Mouse (Mus musculus) MEL (cell line): ENCODE measurements around the gene Gm26965. TPM values are rescaled to one million over a fixed set of nuclear protein-coding genes. Genes with fewer than 3 reads are reported as not detected.

Experiments used
- DNase-seq: peaks from one replicate; pipeline ENCODE4 v3.0.0; 2011; ENCODE audit warnings: low read depth, low spot score
- H3K27ac ChIP-seq: 2 replicates; pipeline ENCODE4 v1.5.1; 2012; ENCODE audit warnings: low read depth, mild to moderate bottlenecking, control low read depth, low read length, moderate library complexity; ENCODE audit not compliant: control insufficient read depth
- H3K27me3 ChIP-seq, 2 experiments: fragments of 150-350 bp in 1 of 2; sonication (generic) in 1 of 2; 2 replicates each; pipeline ENCODE4 v1.6.1; 2012; ENCODE audit warnings: low read length in 2 of 2, mild to moderate bottlenecking in 2 of 2, improper control_type of control experiment in 1 of 2, moderate library complexity in 1 of 2; ENCODE audit not compliant: insufficient read depth in 2 of 2, control insufficient read depth in 1 of 2
- H3K36me3 ChIP-seq, 2 experiments: 2 replicates each; pipeline ENCODE4 v1.6.1; 2012 to 2014; ENCODE audit warnings: low read length in 2 of 2, improper control_type of control experiment in 1 of 2, inconsistent platforms in 1 of 2, mild to moderate bottlenecking in 1 of 2; ENCODE audit not compliant: insufficient read depth in 2 of 2, control insufficient read depth in 1 of 2
- H3K4me1 ChIP-seq, 2 experiments: fragments of 150-350 bp in 1 of 2; sonication (generic) in 1 of 2; 2 replicates each; pipeline ENCODE4 v1.6.1; 2012; ENCODE audit warnings: low read length in 2 of 2, improper control_type of control experiment in 1 of 2, mild to moderate bottlenecking in 1 of 2; ENCODE audit not compliant: insufficient read depth in 2 of 2, control insufficient read depth in 1 of 2
- H3K4me3 ChIP-seq, 2 experiments: fragments of 150-350 bp in 1 of 2; sonication (generic) in 1 of 2; 2 replicates each; pipeline ENCODE4 v1.5.1; 2012; ENCODE audit warnings: low read depth in 2 of 2, low read length in 2 of 2, mild to moderate bottlenecking in 2 of 2, moderate library complexity in 2 of 2, control low read depth in 1 of 2, improper control_type of control experiment in 1 of 2; ENCODE audit not compliant: control insufficient read depth in 1 of 2, insufficient read depth in 1 of 2
- H3K79me2 ChIP-seq: 2 replicates; pipeline ENCODE4 v1.6.1; 2012; ENCODE audit warnings: mild to moderate bottlenecking, low read length, moderate library complexity; ENCODE audit not compliant: control insufficient read depth, poor library complexity, insufficient read depth
- H3K9ac ChIP-seq: 2 replicates; pipeline ENCODE4 v1.6.1; 2012; ENCODE audit warnings: low read depth, mild to moderate bottlenecking, control low read depth, low read length, moderate library complexity; ENCODE audit not compliant: control insufficient read depth, poor library complexity, severe bottlenecking
- H3K9me3 ChIP-seq: fragments of 150-350 bp; sonication (generic); replicated peaks from 2 replicates; pipeline ENCODE4 v1.6.1; 2012; ENCODE audit warnings: mild to moderate bottlenecking, low read length, improper control_type of control experiment, moderate library complexity; ENCODE audit not compliant: insufficient read depth
- BHLHE40 ChIP-seq: IDR thresholded peaks from 2 replicates; pipeline ENCODE4 v1.6.1; 2012; ENCODE audit warnings: low read depth, mild to moderate bottlenecking, inconsistent platforms, low read length, improper control_type of control experiment, borderline replicate concordance
- CHD1 ChIP-seq: IDR thresholded peaks from 2 replicates; pipeline ENCODE4 v1.6.1; 2012; ENCODE audit warnings: low read depth, mild to moderate bottlenecking, inconsistent platforms, low read length, improper control_type of control experiment
- CHD2 ChIP-seq: IDR thresholded peaks from 2 replicates; pipeline ENCODE4 v1.6.1; 2011; ENCODE audit warnings: low read length, improper control_type of control experiment
- CTCF ChIP-seq, 3 experiments: IDR thresholded peaks in 2 of 3; conservative IDR thresholded peaks in 1 of 3; 2 replicates each; pipeline ENCODE4 v1.5.1; 2011 to 2012; ENCODE audit warnings: low read length in 3 of 3, low read depth in 2 of 3, mild to moderate bottlenecking in 2 of 3, improper control_type of control experiment in 1 of 3, inconsistent platforms in 1 of 3, mixed read lengths in 1 of 3, moderate library complexity in 1 of 3; ENCODE audit not compliant: control insufficient read depth in 1 of 3, insufficient read depth in 1 of 3, poor library complexity in 1 of 3, severe bottlenecking in 1 of 3
- E2F4 ChIP-seq: IDR thresholded peaks from 2 replicates; pipeline ENCODE4 v1.6.1; 2011; ENCODE audit warnings: low read depth, low read length, improper control_type of control experiment, borderline replicate concordance
- ELF1 ChIP-seq: IDR thresholded peaks from 2 replicates; pipeline ENCODE4 v1.6.1; 2014; ENCODE audit warnings: low read depth, mild to moderate bottlenecking, inconsistent platforms, low read length, improper control_type of control experiment, moderate library complexity
- EP300 ChIP-seq, 2 experiments: IDR thresholded peaks; 2 replicates each; pipeline ENCODE4 v1.6.1; 2011; ENCODE audit warnings: improper control_type of control experiment in 2 of 2, low read length in 2 of 2, low read depth in 1 of 2, mild to moderate bottlenecking in 1 of 2
- ETS1 ChIP-seq: IDR thresholded peaks from 2 replicates; pipeline ENCODE4 v1.6.1; 2012; ENCODE audit warnings: low read depth, mild to moderate bottlenecking, inconsistent platforms, low read length, improper control_type of control experiment, moderate library complexity
- GABPA ChIP-seq: IDR thresholded peaks from 2 replicates; pipeline ENCODE4 v1.6.1; 2012; ENCODE audit warnings: low read depth, mild to moderate bottlenecking, inconsistent platforms, low read length, improper control_type of control experiment, moderate library complexity
- GATA1 ChIP-seq: IDR thresholded peaks from 2 replicates; pipeline ENCODE4 v1.6.1; 2011; ENCODE audit warnings: low read depth, low read length, improper control_type of control experiment
- HCFC1 ChIP-seq: IDR thresholded peaks from 2 replicates; pipeline ENCODE4 v1.6.1; 2012; ENCODE audit warnings: low read depth, mild to moderate bottlenecking, inconsistent platforms, low read length, improper control_type of control experiment, moderate library complexity
- KAT2A ChIP-seq: conservative IDR thresholded peaks from 2 replicates; pipeline ENCODE4 v1.6.1; 2012; ENCODE audit warnings: low read depth, low read length, improper control_type of control experiment, inconsistent platforms
- MAFK ChIP-seq: IDR thresholded peaks from 2 replicates; pipeline ENCODE4 v1.6.1; 2011; ENCODE audit warnings: low read depth, mild to moderate bottlenecking, low read length, improper control_type of control experiment, borderline replicate concordance
- MAX ChIP-seq: IDR thresholded peaks from 2 replicates; pipeline ENCODE4 v1.6.1; 2011; ENCODE audit warnings: low read length, improper control_type of control experiment
- MAZ ChIP-seq: IDR thresholded peaks from 2 replicates; pipeline ENCODE4 v1.6.1; 2012; ENCODE audit warnings: low read depth, mild to moderate bottlenecking, inconsistent platforms, low read length, improper control_type of control experiment
- MEF2A ChIP-seq: IDR thresholded peaks from 2 replicates; pipeline ENCODE4 v1.6.1; 2014; ENCODE audit warnings: low read depth, mild to moderate bottlenecking, inconsistent platforms, low read length, improper control_type of control experiment; ENCODE audit not compliant: poor library complexity, insufficient replicate concordance, severe bottlenecking; ENCODE audit errors: extremely low read depth
- MXI1 ChIP-seq: IDR thresholded peaks from 2 replicates; pipeline ENCODE4 v1.6.1; 2011; ENCODE audit warnings: mild to moderate bottlenecking, low read depth, low read length, improper control_type of control experiment
- MYB ChIP-seq: IDR thresholded peaks from 2 replicates; pipeline ENCODE4 v1.6.1; 2011; ENCODE audit warnings: mild to moderate bottlenecking, low read depth, low read length, improper control_type of control experiment
- MYC ChIP-seq: IDR thresholded peaks from 2 replicates; pipeline ENCODE4 v1.6.1; 2011; ENCODE audit warnings: low read depth, mild to moderate bottlenecking, low read length, improper control_type of control experiment, moderate library complexity
- NELFE ChIP-seq: IDR thresholded peaks from 2 replicates; pipeline ENCODE4 v1.6.1; 2011; ENCODE audit warnings: low read depth, low read length, improper control_type of control experiment
- NRF1 ChIP-seq: IDR thresholded peaks from 2 replicates; pipeline ENCODE4 v1.6.1; 2014; ENCODE audit warnings: low read depth, mild to moderate bottlenecking, inconsistent platforms, low read length, improper control_type of control experiment, moderate library complexity; ENCODE audit not compliant: poor library complexity, insufficient read depth, severe bottlenecking
- POLR2A ChIP-seq, 2 experiments: IDR thresholded peaks; 2 replicates each; pipeline ENCODE4 v1.6.1; 2011 to 2012; ENCODE audit warnings: low read length in 2 of 2, mild to moderate bottlenecking in 2 of 2, control low read depth in 1 of 2, improper control_type of control experiment in 1 of 2, low read depth in 1 of 2, moderate library complexity in 1 of 2; ENCODE audit not compliant: control insufficient read depth in 1 of 2, insufficient read depth in 1 of 2, poor library complexity in 1 of 2
- POLR2AphosphoS2 ChIP-seq: IDR thresholded peaks from 2 replicates; pipeline ENCODE4 v1.6.1; 2011; ENCODE audit warnings: low read length, improper control_type of control experiment
- POLR2AphosphoS5 ChIP-seq: IDR thresholded peaks from 2 replicates; pipeline ENCODE4 v1.6.1; 2012; ENCODE audit warnings: low read depth, borderline replicate concordance, mild to moderate bottlenecking, inconsistent platforms, low read length, moderate library complexity, mixed read lengths
- RAD21 ChIP-seq: IDR thresholded peaks from 2 replicates; pipeline ENCODE4 v1.6.1; 2011; ENCODE audit warnings: mild to moderate bottlenecking, low read depth, low read length, improper control_type of control experiment
- RCOR1 ChIP-seq: IDR thresholded peaks from 2 replicates; pipeline ENCODE4 v1.6.1; 2012; ENCODE audit warnings: low read depth, mild to moderate bottlenecking, inconsistent platforms, low read length, improper control_type of control experiment
- SIN3A ChIP-seq: IDR thresholded peaks from 2 replicates; pipeline ENCODE4 v1.6.1; 2012; ENCODE audit warnings: low read length, improper control_type of control experiment, inconsistent platforms
- SMC3 ChIP-seq: IDR thresholded peaks from 2 replicates; pipeline ENCODE4 v1.6.1; 2011; ENCODE audit warnings: low read depth, low read length, improper control_type of control experiment
- TAL1 ChIP-seq: IDR thresholded peaks from 2 replicates; pipeline ENCODE4 v1.6.1; 2012; ENCODE audit warnings: mild to moderate bottlenecking, inconsistent platforms, low read length, moderate library complexity, mixed read lengths
- TBP ChIP-seq: IDR thresholded peaks from 2 replicates; pipeline ENCODE4 v1.8.0; 2011; ENCODE audit warnings: low read depth, low read length, improper control_type of control experiment
- TCF12 ChIP-seq: IDR thresholded peaks from 2 replicates; pipeline ENCODE4 v1.6.1; 2014; ENCODE audit warnings: low read depth, mild to moderate bottlenecking, inconsistent platforms, low read length, improper control_type of control experiment, moderate library complexity
- UBTF ChIP-seq: IDR thresholded peaks from 2 replicates; pipeline ENCODE4 v1.6.1; 2012; ENCODE audit warnings: low read depth, mild to moderate bottlenecking, inconsistent platforms, low read length, improper control_type of control experiment, moderate library complexity, borderline replicate concordance; ENCODE audit not compliant: insufficient read depth
- USF1 ChIP-seq: IDR thresholded peaks from 2 replicates; pipeline ENCODE4 v1.6.1; 2014; ENCODE audit warnings: low read depth, mild to moderate bottlenecking, inconsistent platforms, low read length, improper control_type of control experiment, moderate library complexity
- ZC3H11A ChIP-seq: IDR thresholded peaks from 2 replicates; pipeline ENCODE4 v1.6.1; 2012; ENCODE audit warnings: low read depth, mild to moderate bottlenecking, inconsistent platforms, low read length, improper control_type of control experiment
- ZKSCAN1 ChIP-seq: IDR thresholded peaks from 2 replicates; pipeline ENCODE4 v1.6.1; 2012; ENCODE audit warnings: low read depth, mild to moderate bottlenecking, inconsistent platforms, low read length, improper control_type of control experiment, moderate library complexity
- ZMIZ1 ChIP-seq: IDR thresholded peaks from 2 replicates; pipeline ENCODE4 v1.6.1; 2012; ENCODE audit warnings: low read depth, mild to moderate bottlenecking, inconsistent platforms, low read length, improper control_type of control experiment, moderate library complexity
- ZNF384 ChIP-seq: IDR thresholded peaks from 2 replicates; pipeline ENCODE4 v1.6.1; 2012; ENCODE audit warnings: low read depth, mild to moderate bottlenecking, inconsistent platforms, low read length, improper control_type of control experiment
- polyA plus RNA-seq, 2 experiments: library from polyadenylated mRNA; stranded (reverse) in 1 of 2; unstranded in 1 of 2; fragments of >175 nt in 1 of 2; fragments of >200 nt in 1 of 2; gene quantifications; 2 replicates each; pipeline versions ENCODE4 v1.2.1 to v1.2.4; 2012; ENCODE audit warnings: low replicate concordance in 2 of 2, low read depth in 1 of 2; ENCODE audit not compliant: insufficient read length in 2 of 2, insufficient read depth in 1 of 2, missing spikeins in 1 of 2
- total RNA-seq: library from RNA; depleted of rRNA; stranded (reverse); fragments of 300-350 nt; gene quantifications from 2 replicates; pipeline ENCODE4 v1.2.3, GENCODE M21; 2012

Gm26965 gene
- total and polyA plus RNA-seq, 3 experiments = not detected

GRCm38 (mm10) chr13:67500084-67500719, 25.7 kb downstream of the Gm26965 start, which contains the start of gene Zfp58:
TSS of gene Zfp58 (minus strand) at chr13:67500555.
- peak within 1 kb of the TSS; percentile 5; the same call in 1 of the 2 replicates for H3K27ac ChIP-seq
- no peaks in the 10 kb centered on the region; a peak in 2 of 4 replicates for H3K36me3 ChIP-seq
- H3K9me3 ChIP-seq = no peaks in the 10 kb centered on the region
- no peaks in the 10 kb centered on the region for H3K27me3 ChIP-seq
- peak; percentile 93 for DNase-seq
- H3K9ac ChIP-seq = peak within 1 kb of the TSS; percentile 62
- H3K79me2 ChIP-seq = peaks cover 4% of the 10 kb centered on the region
- peaks cover 0 to 8% of the 10 kb centered on the region in 2 experiments; a peak in 2 of 4 replicates for H3K4me1 ChIP-seq
- peak within 1 kb of the TSS; percentile 66 to 77 for H3K4me3 ChIP-seq
- TF ChIP-seq MAX = peak; percentile 74
- TF ChIP-seq GABPA = no peak
- peak; percentile 76 for TF ChIP-seq ZMIZ1
- TF ChIP-seq EP300 (IDR thresholded peaks at IDR 0.05; ENCODE audit: low read depth in 1 of 2, low read length in 2 of 2) = no peak
- peak; percentile 96 for TF ChIP-seq ZKSCAN1
- TF ChIP-seq RAD21 = no peak
- no peak for TF ChIP-seq USF1
- TF ChIP-seq CHD2 = peak; percentile 52
- no peak for TF ChIP-seq RCOR1
- TF ChIP-seq MAFK = no peak
- peak; percentile 98 for TF ChIP-seq ELF1
- TF ChIP-seq MXI1 = peak; percentile 87
- TF ChIP-seq POLR2A (IDR thresholded peaks at IDR 0.05; ENCODE audit: control insufficient read depth in 1 of 2, insufficient read depth in 1 of 2, low read depth in 1 of 2, low read length in 2 of 2, poor library complexity in 1 of 2) = peak; percentile 40 to 86; a peak in 3 of 4 replicates
- TF ChIP-seq ETS1 = peak; percentile 48
- no peak for TF ChIP-seq TAL1
- TF ChIP-seq MEF2A = no peak
- TF ChIP-seq CHD1 = no peak
- no peak for TF ChIP-seq POLR2AphosphoS5
- peak; percentile 82 for TF ChIP-seq MYC
- TF ChIP-seq SIN3A = peak; percentile 98
- TF ChIP-seq BHLHE40 = no peak
- no peak for TF ChIP-seq ZC3H11A
- TF ChIP-seq GATA1 = 0 out of 2 replicates have a peak, but pooled peaks have one; percentile 18
- TF ChIP-seq TBP = peak; percentile 70
- no peak for TF ChIP-seq MYB
- TF ChIP-seq KAT2A = peak; percentile 91
- no peak for TF ChIP-seq UBTF
- TF ChIP-seq MAZ = no peak
- TF ChIP-seq SMC3 = no peak
- TF ChIP-seq TCF12 = 0 out of 2 replicates have a peak, but pooled peaks have one; percentile 48
- no peak for TF ChIP-seq ZNF384
- TF ChIP-seq E2F4 = no peak
- peak; percentile 99 for TF ChIP-seq HCFC1
- TF ChIP-seq NRF1 = no peak; the same call in 1 of the 2 replicates
- no peak for TF ChIP-seq CTCF (IDR thresholded peaks at IDR 0.05 in 2 of 3, conservative IDR thresholded peaks at IDR 0.05 in 1 of 3; ENCODE audit: control insufficient read depth in 1 of 3, insufficient read depth in 1 of 3, low read depth in 2 of 3, low read length in 3 of 3, poor library complexity in 1 of 3, severe bottlenecking in 1 of 3)
- peak; percentile 71 for TF ChIP-seq POLR2AphosphoS2
- TF ChIP-seq NELFE = peak; percentile 88
